Mouse (Mus musculus): Measurements from ENCODE around the gene Cnnm3. TPM values are rescaled to one million over a fixed set of nuclear protein-coding genes. Genes with fewer than 3 reads are reported as not detected.

Cnnm3 gene
- polyA plus RNA-seq, 1 experiment, result 10.2 TPM

DNA sequence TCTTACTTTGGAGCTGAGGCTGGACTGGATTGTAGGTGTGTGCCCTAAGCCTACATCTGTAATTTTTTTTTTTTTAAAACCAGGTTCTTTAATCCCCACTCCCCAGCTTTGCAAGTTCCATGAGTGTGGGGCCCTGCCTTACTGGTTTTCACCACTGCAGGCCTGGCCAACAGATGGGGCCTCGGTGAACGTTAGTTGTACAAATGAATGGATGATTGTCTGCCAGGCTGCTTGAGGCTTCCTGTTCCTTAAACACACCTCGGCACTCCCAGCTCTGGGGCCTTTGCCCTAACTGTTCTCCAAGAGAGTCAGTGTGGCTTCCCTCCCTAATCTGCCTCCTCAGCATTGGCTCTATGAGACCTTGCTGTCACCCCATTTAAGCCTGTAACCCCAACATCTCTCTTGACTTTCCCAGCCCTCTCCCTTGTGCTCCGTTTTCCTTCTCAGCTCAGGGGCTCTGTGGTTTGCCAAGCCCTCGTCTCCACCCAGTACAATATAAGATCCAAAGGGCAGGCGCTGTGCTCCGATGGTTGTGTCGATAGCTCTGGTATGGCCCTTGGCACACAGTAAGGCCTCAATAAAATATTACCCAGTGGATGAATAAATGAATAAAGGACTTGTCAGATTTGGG, 36.1 kb upstream of the Cnnm3 start:
- peak overlapping the region; percentile 87 for H3K4me2 ChIP-seq (ENCODE audit: low read depth)
- peaks cover 84% of the 10 kb centered on the region for H3K79me2 ChIP-seq (ENCODE audit: control insufficient read depth, insufficient read depth)
- peak overlapping the region; percentile 75 for H3K4me3 ChIP-seq
- H3K36me3 ChIP-seq (ENCODE audit: control insufficient read depth, insufficient read depth), result no peaks in the 10 kb centered on the region
- H3K27me3 ChIP-seq (ENCODE audit: control insufficient read depth, insufficient read depth, insufficient read length), result no peaks in the 10 kb centered on the region
- no peak overlapping the region for H3ac ChIP-seq (ENCODE audit: control insufficient read depth, insufficient read length)
- no peak for TF ChIP-seq CEBPB (IDR thresholded peaks at IDR 0.05; ENCODE audit: insufficient read depth, poor library complexity, severe bottlenecking)
- TF ChIP-seq SRF (IDR thresholded peaks at IDR 0.05; ENCODE audit: control insufficient read depth, insufficient read length, low read depth), result no peak
- no peak for TF ChIP-seq MYOG (IDR thresholded peaks at IDR 0.05; ENCODE audit: control insufficient read depth in 1 of 3, insufficient read depth in 1 of 3, insufficient read length in 2 of 3, low read depth in 2 of 3)
- TF ChIP-seq MAX (IDR thresholded peaks at IDR 0.05; ENCODE audit: low read depth), result no peak
- no peak for TF ChIP-seq USF1 (IDR thresholded peaks at IDR 0.05; ENCODE audit: low read depth)
- TF ChIP-seq TCF12 (IDR thresholded peaks at IDR 0.05; ENCODE audit: insufficient read depth, poor library complexity, severe bottlenecking), result no peak
- no peak for TF ChIP-seq E2F4 (IDR thresholded peaks at IDR 0.05; ENCODE audit: insufficient read depth)
- no peak for TF ChIP-seq POLR2A (IDR thresholded peaks at IDR 0.05; ENCODE audit: insufficient read length, low read depth)
- no peak for TF ChIP-seq REST (IDR thresholded peaks at IDR 0.05; ENCODE audit: insufficient read depth, insufficient read length)

DNA sequence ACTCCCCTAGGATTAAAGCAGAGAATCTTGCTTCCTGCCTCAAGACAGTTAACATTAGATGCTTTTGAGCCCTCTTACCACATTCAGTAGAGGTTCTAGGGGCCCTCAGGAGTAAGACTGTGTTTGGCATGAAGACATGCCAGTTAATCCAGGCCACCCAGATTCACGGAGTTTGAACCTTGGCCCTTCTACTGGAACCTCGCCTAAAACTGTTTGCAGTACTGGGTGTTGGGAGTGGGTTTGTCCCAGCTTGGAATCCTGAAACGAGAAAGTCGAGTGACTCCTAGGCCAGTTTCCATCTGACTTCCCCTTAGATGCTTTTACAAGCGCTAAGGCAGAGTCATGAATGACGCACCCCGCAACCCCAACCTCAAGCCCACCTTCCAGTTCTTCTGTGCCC, 35.2 kb upstream of the Cnnm3 start:
- no peaks in the 10 kb centered on the region for H3K36me3 ChIP-seq (ENCODE audit: control insufficient read depth, insufficient read depth)
- no peak overlapping the region for H3ac ChIP-seq (ENCODE audit: control insufficient read depth, insufficient read length)
- H3K4me3 ChIP-seq, result peak overlapping the region; percentile 75
- H3K27me3 ChIP-seq (ENCODE audit: control insufficient read depth, insufficient read depth, insufficient read length), result no peaks in the 10 kb centered on the region
- H3K4me2 ChIP-seq (ENCODE audit: low read depth), result peak overlapping the region; percentile 87
- no peak for TF ChIP-seq MYOD1 (IDR thresholded peaks at IDR 0.05; ENCODE audit: control insufficient read depth in 1 of 3, insufficient read length in 2 of 3, low read depth in 2 of 3)
- no peak for TF ChIP-seq REST (IDR thresholded peaks at IDR 0.05; ENCODE audit: insufficient read depth, insufficient read length)
- no peak for TF ChIP-seq CEBPB (IDR thresholded peaks at IDR 0.05; ENCODE audit: insufficient read depth, poor library complexity, severe bottlenecking)
- no peak for TF ChIP-seq MAX (IDR thresholded peaks at IDR 0.05; ENCODE audit: low read depth)
- TF ChIP-seq POLR2AphosphoS2 (IDR thresholded peaks at IDR 0.05; ENCODE audit: insufficient read length, low read depth), result no peak
- no peak for TF ChIP-seq E2F4 (IDR thresholded peaks at IDR 0.05; ENCODE audit: insufficient read depth)
- no peak for TF ChIP-seq MYOG (IDR thresholded peaks at IDR 0.05; ENCODE audit: control insufficient read depth in 1 of 3, insufficient read depth in 1 of 3, insufficient read length in 2 of 3, low read depth in 2 of 3)
- peaks cover 90% of the 10 kb centered on the region for H3K79me2 ChIP-seq (ENCODE audit: control insufficient read depth, insufficient read depth)

DNA sequence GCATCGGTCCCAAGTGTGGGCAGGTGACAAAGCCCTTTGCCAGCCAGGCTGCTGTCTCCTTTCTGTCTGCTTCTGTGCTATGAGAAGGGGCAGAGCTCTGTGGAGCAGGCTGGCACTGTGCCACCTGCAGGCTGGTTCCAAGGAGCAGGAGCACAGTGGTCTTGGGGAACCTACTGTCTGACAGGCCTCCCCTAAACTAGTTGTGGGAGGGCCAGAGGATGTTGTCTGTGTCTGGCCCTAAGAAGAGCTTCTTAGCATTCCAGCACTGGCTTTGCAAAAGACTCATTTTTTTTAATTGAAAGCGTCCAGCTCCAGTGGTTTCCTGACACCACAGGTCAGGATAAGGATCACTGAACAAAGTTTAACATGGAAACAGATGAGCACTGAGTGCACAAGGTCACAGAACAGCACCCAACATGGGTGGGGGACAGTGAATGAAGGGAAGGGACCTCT, 33.3 kb upstream of the Cnnm3 start:
- no peaks in the 10 kb centered on the region for H3K27me3 ChIP-seq (ENCODE audit: control insufficient read depth, insufficient read depth, insufficient read length)
- TF ChIP-seq POLR2A (IDR thresholded peaks at IDR 0.05; ENCODE audit: insufficient read length, low read depth), result no peak
- no peak for TF ChIP-seq MYOG (IDR thresholded peaks at IDR 0.05; ENCODE audit: control insufficient read depth in 1 of 3, insufficient read depth in 1 of 3, insufficient read length in 2 of 3, low read depth in 2 of 3)
- no peak for TF ChIP-seq CEBPB (IDR thresholded peaks at IDR 0.05; ENCODE audit: insufficient read depth, poor library complexity, severe bottlenecking)
- TF ChIP-seq E2F4 (IDR thresholded peaks at IDR 0.05; ENCODE audit: insufficient read depth), result no peak
- TF ChIP-seq SRF (IDR thresholded peaks at IDR 0.05; ENCODE audit: control insufficient read depth, insufficient read length, low read depth), result no peak
- no peak for TF ChIP-seq REST (IDR thresholded peaks at IDR 0.05; ENCODE audit: insufficient read depth, insufficient read length)
- TF ChIP-seq POLR2AphosphoS2 (IDR thresholded peaks at IDR 0.05; ENCODE audit: insufficient read length, low read depth), result no peak
- TF ChIP-seq MYOD1 (IDR thresholded peaks at IDR 0.05; ENCODE audit: control insufficient read depth in 1 of 3, insufficient read length in 2 of 3, low read depth in 2 of 3), result no peak
- TF ChIP-seq USF1 (IDR thresholded peaks at IDR 0.05; ENCODE audit: low read depth), result no peak
- peaks cover 89% of the 10 kb centered on the region for H3K79me2 ChIP-seq (ENCODE audit: control insufficient read depth, insufficient read depth)
- no peak overlapping the region for H3K4me3 ChIP-seq
- H3K4me2 ChIP-seq (ENCODE audit: low read depth), result no peak overlapping the region
- no peaks in the 10 kb centered on the region for H3K36me3 ChIP-seq (ENCODE audit: control insufficient read depth, insufficient read depth)
- H3ac ChIP-seq (ENCODE audit: control insufficient read depth, insufficient read length), result no peak overlapping the region

DNA sequence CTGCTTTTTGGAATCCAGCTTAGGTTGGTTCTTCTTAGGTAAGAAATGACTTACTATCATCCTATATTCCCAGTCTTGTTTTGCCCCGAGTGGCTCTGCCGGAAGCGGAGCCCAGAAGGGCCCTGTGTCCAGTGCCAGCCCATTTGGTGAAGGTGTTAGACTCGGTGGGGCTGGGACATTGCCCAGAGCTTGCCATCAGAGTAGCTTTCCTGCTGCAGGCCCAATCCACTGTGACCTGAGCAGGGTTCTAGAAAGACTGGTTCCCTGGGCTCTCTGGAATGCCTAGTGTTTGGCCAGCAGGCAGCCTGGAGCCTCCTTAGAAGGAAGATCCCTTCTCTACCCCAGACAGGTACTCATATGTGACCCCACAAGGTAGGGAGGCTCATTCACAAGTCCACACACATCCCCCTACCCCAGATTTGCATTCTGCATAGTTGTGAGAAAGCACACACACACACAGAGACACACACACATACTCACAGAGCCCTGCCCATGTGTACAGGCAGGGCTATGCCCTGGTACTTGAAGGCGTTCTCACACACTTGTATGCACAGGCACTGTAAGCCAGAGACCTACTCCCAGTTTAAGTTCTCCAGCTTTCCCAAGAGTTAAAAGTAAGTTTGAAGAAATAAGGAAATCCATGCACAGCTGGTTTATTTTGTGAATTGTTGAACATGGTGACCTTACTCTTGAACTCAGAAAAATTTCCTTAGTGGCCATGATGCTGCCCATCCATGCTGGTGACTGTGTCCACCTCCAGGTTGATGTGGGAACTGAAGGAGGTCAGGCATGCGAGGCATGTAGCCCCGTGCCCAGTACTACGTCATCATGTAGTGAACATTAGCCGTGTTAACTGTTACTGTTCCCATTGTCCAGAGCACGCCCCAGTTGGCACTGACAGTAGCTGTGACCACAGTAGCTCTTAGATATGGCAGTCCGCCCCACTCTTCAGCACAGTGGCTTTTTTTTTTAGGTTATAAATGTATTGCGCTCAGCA, 31.5 kb upstream of the Cnnm3 start:
- Histone ChIP-seq H3ac (ENCODE audit: control insufficient read depth, insufficient read length) (no peak overlapping the region), H3K4me3 (no peak overlapping the region), H3K36me3 (ENCODE audit: control insufficient read depth, insufficient read depth) (no peaks in the 10 kb centered on the region), H3K4me2 (ENCODE audit: low read depth) (no peak overlapping the region), H3K79me2 (ENCODE audit: control insufficient read depth, insufficient read depth) (peaks cover 79% of the 10 kb centered on the region), H3K27me3 (ENCODE audit: control insufficient read depth, insufficient read depth, insufficient read length) (no peaks in the 10 kb centered on the region)
- TF ChIP-seq E2F4 (IDR thresholded peaks at IDR 0.05; ENCODE audit: insufficient read depth) (no peak), MYOD1 (IDR thresholded peaks at IDR 0.05; ENCODE audit: control insufficient read depth in 1 of 3, insufficient read length in 2 of 3, low read depth in 2 of 3) (no peak), MAX (IDR thresholded peaks at IDR 0.05; ENCODE audit: low read depth) (no peak), TCF12 (IDR thresholded peaks at IDR 0.05; ENCODE audit: insufficient read depth, poor library complexity, severe bottlenecking) (no peak), TCF3 (IDR thresholded peaks at IDR 0.05; ENCODE audit: insufficient read length, low read depth) (no peak)

All from myocyte (in vitro differentiated cells).